Mouse (Mus musculus) left cerebral cortex, adult 2 months (tissue): Measurements from ENCODE around the gene Lgr4. TPM values are rescaled to one million over a fixed set of nuclear protein-coding genes. Genes with fewer than 3 reads are reported as not detected.
A peak's percentile ranks its signal among the peaks of the same experiment; 100 is the strongest.
"Not testable (repeated sequence)": the region's sequence is repeated elsewhere in the genome, so short reads cannot be mapped to it uniquely, and the experiment has no call there.

Experiments
- DNase-seq, 2 experiments: peaks; one replicate each; pipeline ENCODE4 v3.0.0; 2021 to 2022; ENCODE audit warnings: low spot score in 2 of 2, mixed read lengths in 1 of 2; ENCODE audit errors: extremely low spot score in 1 of 2
- H3K27ac ChIP-seq: fragments of 200-600 bp; 2 replicates; pipeline ENCODE4 v1.8.1; 2022
- H3K4me3 ChIP-seq: fragments of 200-600 bp; 2 replicates; pipeline ENCODE4 v1.8.1; 2022
- CTCF ChIP-seq: fragments of 200-600 bp; IDR thresholded peaks from 2 replicates; pipeline ENCODE4 v1.8.1; 2022; ENCODE audit warnings: antibody characterized with exemption, mild to moderate bottlenecking, moderate library complexity
- intact Hi-C: fragments of 180-260 bp; cut with DNase I; formaldehyde crosslinking; loops from one replicate; pipeline ENCODE4 v1.15.1; 2025
- long read RNA-seq, 2 experiments: library from polyadenylated mRNA; stranded (forward); transcript quantifications; one replicate each; pipeline ENCODE4 v2.0.0; 2021; ENCODE audit warnings: borderline mapping rate in 2 of 2
- total RNA-seq, 2 experiments: library from RNA; stranded (reverse); gene quantifications; 2 replicates each; pipeline ENCODE4 v1.2.3; 2021

Lgr4 gene
- total RNA-seq = 10 to 100 TPM; 25.1 to 25.3 TPM
- long read RNA-seq, experiment 1, full-length matches to known transcripts = 4 of 4 reads
- long read RNA-seq, experiment 1, partial matches to known transcripts = 0 of 4 reads
- long read RNA-seq, experiment 1, other reads (novel, unspliced or antisense) = 0 of 4 reads
- long read RNA-seq, experiment 2, full-length matches to known transcripts = 12 of 19 reads
- long read RNA-seq, experiment 2, partial matches to known transcripts = 1 of 19 reads
- long read RNA-seq, experiment 2, other reads (novel, unspliced or antisense) = 6 of 19 reads

DNA sequence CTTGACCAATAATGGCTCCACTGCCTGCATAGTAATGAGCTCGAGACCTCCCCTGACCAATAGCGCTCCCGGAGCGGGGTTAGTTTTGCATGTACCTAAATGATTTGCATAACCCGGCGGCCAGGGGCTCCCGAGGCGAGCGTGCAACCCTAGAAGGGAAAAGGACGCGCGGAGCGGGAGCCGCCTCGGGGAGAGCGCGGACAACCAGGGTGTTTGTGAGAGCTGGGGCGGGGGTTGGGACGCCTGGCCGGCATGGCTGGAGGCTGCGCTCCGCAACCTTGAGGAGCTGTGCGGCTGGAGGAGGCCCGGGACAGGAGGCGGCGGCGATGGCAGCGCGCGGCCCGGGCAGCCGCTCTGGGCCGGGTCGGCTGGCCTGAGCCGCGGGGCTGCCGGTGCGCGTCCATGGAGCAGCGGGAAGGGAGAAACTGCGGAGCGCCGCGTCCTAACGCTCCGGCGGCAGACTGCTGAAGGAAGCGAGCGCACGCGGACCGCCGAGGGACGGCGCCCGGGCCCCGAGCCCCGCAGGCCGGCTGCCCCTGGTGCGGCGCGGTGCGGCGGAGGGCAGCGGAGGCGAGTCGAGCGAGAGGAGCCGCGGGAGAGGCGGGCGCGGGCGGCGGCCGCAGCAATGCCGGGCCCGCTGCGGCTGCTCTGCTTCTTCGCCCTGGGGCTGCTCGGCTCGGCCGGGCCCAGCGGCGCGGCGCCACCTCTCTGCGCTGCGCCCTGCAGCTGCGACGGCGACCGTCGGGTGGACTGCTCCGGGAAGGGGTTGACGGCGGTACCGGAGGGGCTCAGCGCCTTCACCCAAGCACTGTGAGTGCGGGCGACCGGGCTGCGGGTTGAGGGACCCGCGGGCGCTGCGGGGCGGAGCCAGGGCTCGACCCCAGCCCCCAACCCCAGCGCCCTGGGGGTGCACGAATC lies at the start of gene Lgr4:
Gene Lgr4 (plus strand): TSS at position 152 of the 918 bp plus-strand sequence.
- TF ChIP-seq CTCF = no peak; the same call in 1 of the 2 replicates
- intact Hi-C loops = loop anchor here (1.0 to 10.0 kb wide), 2 partner anchors 100 to 447 kb away; partner anchors contain the start of genes Ccdc34 and Fibin
- peak; percentile 90 to 91 for DNase-seq
- peak within 1 kb of the TSS; percentile 88 for H3K4me3 ChIP-seq
- H3K27ac ChIP-seq = peak within 1 kb of the TSS; percentile 86

DNA sequence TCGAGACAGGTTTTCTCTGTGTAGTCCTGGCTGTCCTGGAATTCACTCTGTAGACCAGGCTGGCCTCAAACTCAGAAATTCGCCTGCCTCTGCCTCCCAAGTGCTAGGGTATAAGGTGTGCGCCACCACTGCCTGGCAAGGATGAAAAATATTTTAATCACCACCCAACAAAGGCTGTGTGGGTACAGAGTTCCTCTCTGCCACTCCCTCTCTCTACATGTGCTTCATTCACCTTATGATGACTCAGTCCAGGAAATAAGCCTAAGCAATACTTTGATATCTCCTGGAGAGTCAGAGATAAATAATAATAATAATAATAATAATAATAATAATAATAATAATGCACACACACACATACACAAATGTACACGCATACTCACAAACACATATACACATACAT lies 38.0 kb upstream of the Lgr4 start:
- H3K27ac ChIP-seq, intact Hi-C loops, DNase-seq, H3K4me3 ChIP-seq: not testable (repeated sequence)

- no peak for DNase-seq
- H3K27ac ChIP-seq = no peak overlapping the region
- no peak for TF ChIP-seq CTCF
- H3K4me3 ChIP-seq = no peak overlapping the region
- intact Hi-C loops = no loop called here
Observed at GRCm38 (mm10) chr2:109881111-109881510, 36.3 kb upstream of the Lgr4 start.

DNA sequence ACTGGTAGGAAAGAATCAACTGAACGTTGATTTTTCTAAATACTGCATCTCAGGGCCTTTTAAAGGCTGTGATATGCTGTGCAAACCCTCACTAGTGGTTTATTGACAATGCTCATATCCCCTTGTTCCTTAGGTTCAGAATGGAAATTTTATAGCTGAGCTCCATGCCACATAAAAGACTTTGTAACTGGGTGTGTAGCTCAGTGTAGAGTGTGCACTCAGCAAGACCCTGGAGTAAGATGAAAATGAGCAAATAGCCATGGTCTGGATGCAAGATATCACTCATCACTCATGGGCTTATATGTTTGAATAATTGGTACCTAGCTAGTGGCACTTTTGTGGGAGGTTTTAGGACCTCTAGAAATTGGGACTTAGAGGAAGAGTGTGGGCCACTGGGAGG lies 35.8 kb upstream of the Lgr4 start:
- H3K27ac ChIP-seq = no peak overlapping the region
- no peak for DNase-seq
- TF ChIP-seq CTCF = no peak
- no peak overlapping the region for H3K4me3 ChIP-seq
- intact Hi-C loops = no loop called here

GRCm38 (mm10) chr2:109884106-109884505 lies 33.3 kb upstream of the Lgr4 start:
- no peak for DNase-seq

GRCm38 (mm10) chr2:109884507-109884906 lies 32.9 kb upstream of the Lgr4 start:
- TF ChIP-seq CTCF = no peak
- H3K27ac ChIP-seq = no peak overlapping the region
- DNase-seq = no peak
- H3K4me3 ChIP-seq = no peak overlapping the region
- intact Hi-C loops = no loop called here

More at GRCm38 (mm10) chr2:109884106-109884505, 33.3 kb upstream of the Lgr4 start:
- no peak overlapping the region for H3K27ac ChIP-seq
- no peak overlapping the region for H3K4me3 ChIP-seq
- no peak for TF ChIP-seq CTCF
- intact Hi-C loops = no loop called here

GRCm38 (mm10) chr2:109890068-109890467 lies 27.4 kb upstream of the Lgr4 start:
- H3K4me3 ChIP-seq = peak overlapping the region; percentile 97
- intact Hi-C loops = no loop called here
- peak; percentile 30 for TF ChIP-seq CTCF
- DNase-seq = no peak
- H3K27ac ChIP-seq = peak overlapping the region; percentile 85; the same call in 1 of the 2 replicates

- DNase-seq = peak; percentile 92 to 93
- intact Hi-C loops = no loop called here
- no peak for TF ChIP-seq CTCF
- peak within 1 kb of the TSS; percentile 97 for H3K4me3 ChIP-seq
- H3K27ac ChIP-seq = peak within 1 kb of the TSS; percentile 85
Observed at GRCm38 (mm10) chr2:109890597-109890996, 26.9 kb upstream of the Lgr4 start, which contains the start of gene Lin7c. TSS of gene Lin7c (plus strand) at chr2:109890853.

DNA sequence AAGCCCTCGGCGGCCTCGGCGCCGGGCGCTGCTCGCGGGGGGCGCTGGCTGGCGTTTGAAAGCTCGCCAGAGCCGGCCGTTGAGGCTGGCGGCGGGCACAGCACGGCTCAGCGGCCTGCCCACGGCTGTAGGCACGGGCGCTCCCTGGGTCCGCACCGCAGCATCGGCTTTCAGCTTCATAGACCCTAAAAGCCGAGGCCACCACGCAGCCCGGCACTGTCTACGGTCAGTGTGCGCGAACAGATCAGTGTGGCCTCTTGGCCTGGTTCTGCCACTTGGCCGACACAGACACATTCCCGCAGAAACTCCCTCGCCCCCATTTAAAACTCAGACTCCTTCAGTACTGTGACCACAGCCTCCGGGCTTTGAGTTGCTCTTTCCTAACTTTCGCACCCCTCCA lies 26.4 kb upstream of the Lgr4 start:
- no peak for DNase-seq
- TF ChIP-seq CTCF = no peak
- Histone ChIP-seq H3K4me3 (peak overlapping the region; percentile 97), H3K27ac (peak overlapping the region; percentile 85)
- intact Hi-C loops = no loop called here

DNA sequence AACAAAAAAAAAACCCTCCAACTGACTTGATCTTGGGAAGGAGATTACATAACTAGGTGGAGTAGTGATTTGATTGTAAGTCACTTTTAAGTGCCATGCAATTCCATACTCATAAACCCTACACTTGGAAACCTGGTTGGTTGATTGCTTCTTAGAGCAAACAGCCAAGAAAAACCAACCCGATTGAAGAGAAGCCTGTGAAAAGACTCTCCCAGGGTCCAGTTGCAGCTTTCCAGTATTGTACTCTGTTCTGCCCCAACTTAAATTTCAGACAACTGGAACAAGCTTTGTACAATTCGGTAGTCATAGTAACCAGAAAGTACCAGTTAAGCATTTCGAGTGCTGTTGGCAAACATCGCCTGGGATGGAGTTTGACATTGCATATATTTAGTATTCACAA lies 26.0 kb upstream of the Lgr4 start:
- peak overlapping the region; percentile 97 for H3K4me3 ChIP-seq
- intact Hi-C loops = no loop called here
- DNase-seq = no peak
- peak overlapping the region; percentile 85; the same call in 1 of the 2 replicates for H3K27ac ChIP-seq
- TF ChIP-seq CTCF = no peak

DNA sequence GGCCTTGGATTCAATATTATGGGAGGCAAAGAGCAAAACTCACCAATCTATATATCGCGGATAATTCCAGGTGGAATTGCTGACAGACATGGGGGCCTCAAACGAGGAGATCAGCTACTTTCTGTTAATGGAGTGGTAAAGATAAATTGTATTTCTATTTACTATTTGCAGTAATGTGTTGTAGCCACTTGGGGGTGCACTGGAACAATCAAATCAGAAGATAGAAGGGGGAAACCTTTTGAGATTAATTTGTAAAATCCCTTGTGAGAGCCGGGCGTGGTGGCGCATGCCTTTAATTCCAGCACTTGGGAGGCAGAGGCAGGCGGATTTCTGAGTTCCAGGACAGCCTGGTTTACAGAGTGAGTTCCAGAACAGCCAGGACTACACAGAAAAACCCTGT lies 21.1 kb upstream of the Lgr4 start:
- no peak for DNase-seq
- peak; percentile 54 for TF ChIP-seq CTCF
- intact Hi-C loops = loop anchor here (5.0 kb wide), 1 partner anchor 1929 kb away; no protein-coding TSS in a partner anchor
- no peak overlapping the region for H3K4me3 ChIP-seq
- H3K27ac ChIP-seq = no peak overlapping the region

GRCm38 (mm10) chr2:109902869-109903268 lies 14.6 kb upstream of the Lgr4 start:
- Histone ChIP-seq H3K27ac (no peak overlapping the region), H3K4me3 (no peak overlapping the region)
- intact Hi-C loops = no loop called here
- DNase-seq = no peak
- no peak for TF ChIP-seq CTCF
